Mouse (Mus musculus): ENCODE data around the gene Tctex1d4.

DNA sequence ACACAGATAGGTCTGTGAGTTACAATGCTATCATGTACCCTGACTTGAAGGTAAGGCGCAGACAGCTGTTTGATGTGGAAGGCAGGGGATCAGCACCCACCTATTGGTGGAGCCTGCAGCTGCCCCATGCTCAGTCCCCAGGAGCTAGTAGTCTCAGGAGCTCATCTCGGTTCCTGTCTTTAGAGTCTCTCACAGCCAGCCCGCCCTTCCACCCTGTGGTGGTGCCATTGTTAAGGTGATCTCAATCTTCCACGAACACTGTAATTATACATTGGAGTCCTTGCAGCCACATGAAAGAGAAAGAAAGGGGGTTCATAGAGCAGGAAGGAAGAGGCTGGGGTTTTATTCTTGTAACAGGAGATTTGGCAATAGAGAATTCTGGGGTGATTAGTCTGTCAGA is 26.6 kb upstream of the Tctex1d4 start:
- TF ChIP-seq CTCF (IDR thresholded peaks at IDR 0.05; ENCODE audit: borderline replicate concordance, insufficient read depth, low read length) (no peak), POLR2A (IDR thresholded peaks at IDR 0.05; ENCODE audit: low read depth, low read length) (no peak)

Measured in embryonic fibroblast, embryonic 13.5 days (primary cell).